1 mouse cellular context compared by ENCODE assay signal in genomic region chr7:19194676-19195075, GRCm38 (mm10).
TF ChIP-seq lines count a peak whose summit lies in the region.

No protein-coding gene starts in this region.

TF ChIP-seq in MEL, 35 proteins besides CTCF, POLR2A, EP300 and RAD21:
- no peak for TF ChIP-seq KAT2A (conservative IDR thresholded peaks at IDR 0.05; ENCODE audit: low read depth, low read length)
- TF ChIP-seq SMC3 (IDR thresholded peaks at IDR 0.05; ENCODE audit: low read depth, low read length), result 0 out of 2 replicates have a peak, but pooled peaks have one; percentile 24
- no peak for TF ChIP-seq JUND (IDR thresholded peaks at IDR 0.05; ENCODE audit: low read depth, low read length)
